Mouse (Mus musculus) cortical plate, adult 2 months (tissue): ENCODE data around the gene Ifitm3.

Experiments
- CTCF ChIP-seq: fragments of 200-500 bp; IDR thresholded peaks from 2 replicates; pipeline ENCODE4 v1.5.1; 2011; ENCODE audit warnings: mild to moderate bottlenecking, control low read depth, low read length; ENCODE audit not compliant: insufficient read depth; ENCODE audit errors: extremely low read depth
- POLR2A ChIP-seq: fragments of 200-500 bp; IDR thresholded peaks from 2 replicates; pipeline ENCODE4 v1.6.1; 2011; ENCODE audit warnings: mild to moderate bottlenecking, low read length, control low read depth; ENCODE audit not compliant: insufficient read depth; ENCODE audit errors: extremely low read depth

DNA sequence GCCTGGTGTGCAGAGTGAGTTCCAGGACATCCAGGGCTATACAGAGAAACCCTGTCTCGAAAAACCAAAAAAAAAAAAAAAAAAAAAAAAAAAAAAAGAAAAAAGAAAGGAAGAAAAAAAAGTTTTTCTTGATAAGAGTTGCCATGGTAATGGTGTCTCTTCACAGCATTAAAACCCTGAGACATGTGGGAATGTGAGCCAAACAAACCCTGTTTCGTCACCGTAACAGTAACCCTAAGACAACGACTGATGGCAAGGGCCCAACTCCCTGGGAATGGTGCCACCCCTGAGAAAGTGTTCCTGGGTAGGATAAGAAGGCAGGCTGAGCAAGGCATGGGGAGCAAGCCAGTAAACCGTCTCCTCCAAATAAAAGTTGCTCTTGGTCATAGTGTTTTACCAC is 3.7 kb downstream of the Ifitm3 start:
- TF ChIP-seq POLR2A, result no peak
- no peak for TF ChIP-seq CTCF
